Mouse (Mus musculus) heart, adult 9 months (tissue): ENCODE data around the gene Gm4779.
"Not testable (repeated sequence)": the region's sequence is repeated elsewhere in the genome, so short reads cannot be mapped to it uniquely, and the experiment has no call there.

Source experiments
- DNase-seq, 2 experiments: peaks; one replicate each; pipeline ENCODE4 v3.0.0; 2022; ENCODE audit warnings: low spot score in 2 of 2

Gene Gm4779

DNA sequence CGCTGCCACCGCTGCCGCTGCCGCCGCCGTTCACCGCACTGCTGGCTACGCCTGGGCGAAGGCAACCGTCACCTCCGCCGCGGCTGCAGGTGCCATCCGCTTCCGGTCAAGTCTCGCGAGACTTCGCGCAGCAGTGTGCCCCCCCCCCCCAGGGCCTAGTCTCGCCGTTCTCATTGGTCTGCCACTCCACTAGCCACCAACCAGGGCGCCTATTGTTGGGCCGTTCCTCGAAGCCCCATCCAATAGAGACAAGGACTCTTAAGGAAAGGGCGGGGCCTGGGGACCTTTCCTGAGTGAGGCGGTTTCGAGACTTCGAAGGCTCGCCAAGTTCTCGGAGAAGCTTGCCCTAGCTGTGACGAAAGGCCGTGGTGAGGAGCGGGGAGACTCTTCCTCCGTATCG, at the start of gene Gm4779, which contains the start of gene 8030474K03Rik:
Gm4779 (minus strand) TSS at position 82 of the 400 bp plus-strand sequence.
8030474K03Rik (plus strand) TSS at position 315 of the 400 bp plus-strand sequence.
- DNase-seq: no peak

DNA sequence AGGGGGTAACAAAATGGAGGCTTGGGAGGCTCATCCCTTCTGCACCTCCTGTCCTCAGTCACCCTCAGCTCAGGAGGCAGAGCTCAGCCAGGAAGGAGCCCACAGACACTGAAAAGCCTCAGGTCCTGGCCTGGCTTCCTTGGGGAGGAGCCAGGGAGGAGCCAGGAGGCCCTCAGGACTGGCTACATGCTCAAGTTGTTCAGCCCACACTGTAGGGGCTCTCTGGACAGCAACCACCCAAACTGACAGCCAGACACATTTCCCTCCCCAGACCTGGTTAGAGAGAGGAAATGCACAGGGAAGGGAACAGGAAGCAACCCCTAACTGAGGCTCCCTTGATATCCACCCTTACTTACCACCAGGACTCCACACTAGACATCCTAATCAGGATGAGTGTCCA, 25.8 kb upstream of the Gm4779 start:
- DNase-seq: not testable (repeated sequence)

DNA sequence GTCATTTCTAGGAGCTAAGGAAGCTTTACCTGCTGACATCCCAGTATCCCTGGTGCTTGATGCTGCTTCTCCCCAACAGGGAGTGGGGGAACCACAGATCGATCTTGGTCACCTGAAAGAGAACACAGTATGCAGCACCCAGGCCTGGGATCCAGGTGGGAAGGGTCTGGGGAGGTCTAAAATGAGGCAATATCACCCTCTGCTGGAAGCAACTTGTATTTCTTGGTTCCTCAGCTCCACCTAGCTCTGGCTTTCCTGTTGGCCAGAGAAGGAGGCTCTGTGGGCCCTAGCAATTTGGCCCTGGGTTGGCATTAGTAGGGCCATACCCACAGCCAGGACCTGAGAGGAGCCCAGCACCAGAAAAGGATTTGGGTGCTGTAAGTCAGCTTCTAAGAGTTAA, 24.9 kb upstream of the Gm4779 start:
- DNase-seq: no peak

DNA sequence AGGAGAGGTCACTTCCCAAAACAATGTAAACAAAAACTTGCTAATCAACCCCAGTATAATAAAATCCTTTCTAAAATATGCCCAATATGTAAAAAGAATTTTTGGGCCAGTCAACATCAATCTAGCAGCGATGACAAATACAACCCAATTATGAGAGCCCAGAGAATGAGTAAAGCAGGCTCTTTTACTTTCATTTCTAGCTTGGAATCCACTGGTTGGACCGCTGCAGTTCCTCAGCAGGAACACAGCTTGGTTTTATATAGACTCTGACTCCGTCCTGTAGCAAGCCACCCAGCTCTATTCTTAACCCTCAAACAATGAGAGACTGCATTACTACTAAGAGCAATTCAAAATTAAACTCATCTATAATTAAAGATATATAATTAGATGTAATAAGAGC, 17.5 kb upstream of the Gm4779 start:
- DNase-seq: no peak

DNA sequence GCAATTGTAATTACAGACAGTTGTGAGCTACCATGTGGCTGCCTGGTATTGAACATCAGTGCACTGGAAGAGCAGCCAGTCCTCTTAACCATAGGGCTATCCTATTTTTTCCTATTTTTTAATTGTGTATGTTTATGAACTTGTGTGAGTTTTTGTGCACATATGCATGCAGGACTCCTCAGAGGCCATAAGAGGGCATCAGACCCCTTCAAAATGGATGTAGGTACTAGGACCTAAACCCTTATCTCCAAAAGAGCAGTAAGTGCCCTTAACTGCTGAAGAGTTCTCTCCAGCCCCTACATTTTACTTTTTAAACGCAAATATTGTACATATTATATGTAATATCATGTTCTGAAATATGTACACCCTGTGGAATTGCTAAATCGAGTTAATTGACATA, 11.3 kb upstream of the Gm4779 start:
- DNase-seq: no peak

DNA sequence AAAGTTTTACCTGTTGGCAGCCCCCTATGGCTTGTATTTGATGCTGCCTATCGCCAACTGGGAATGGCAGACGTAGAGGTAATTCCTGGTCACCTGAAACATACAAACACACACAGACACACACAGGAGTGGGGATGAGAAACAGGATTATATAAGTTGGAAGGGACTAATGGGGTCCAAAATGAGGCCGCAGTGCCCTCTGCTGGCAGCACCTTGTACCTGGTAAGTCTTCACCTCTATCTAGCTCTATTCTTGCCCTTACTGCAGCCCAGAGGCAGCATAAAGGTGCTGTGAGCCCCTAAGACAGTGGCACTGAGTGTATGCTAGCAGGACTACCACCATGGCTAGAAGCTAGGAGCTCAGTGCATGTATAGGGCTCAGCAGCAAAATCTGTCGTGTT, 2.7 kb downstream of the Gm4779 start:
- peak in 1 of 2 experiments; percentile 36 for DNase-seq

DNA sequence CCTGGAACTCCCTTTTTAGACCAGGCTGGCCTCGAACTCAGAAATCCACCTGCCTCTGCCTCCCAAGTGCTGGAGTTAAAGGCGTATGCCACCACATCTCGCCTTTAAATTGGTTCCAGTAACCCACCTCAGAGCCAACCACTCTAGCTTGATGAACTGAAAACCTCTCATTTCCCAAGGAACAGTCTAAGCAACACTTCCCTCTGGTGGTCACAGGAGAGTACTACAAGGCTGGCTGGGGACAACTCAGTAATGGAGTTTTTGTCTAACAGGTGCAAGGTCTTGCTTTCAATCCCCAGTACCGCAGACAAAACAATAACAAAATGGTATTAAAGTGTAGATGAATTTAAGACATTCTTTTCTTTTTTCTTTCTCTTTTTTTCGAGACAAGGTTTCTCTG, 22.2 kb downstream of the Gm4779 start:
- peak in 1 of 2 experiments; percentile 32 for DNase-seq

DNA sequence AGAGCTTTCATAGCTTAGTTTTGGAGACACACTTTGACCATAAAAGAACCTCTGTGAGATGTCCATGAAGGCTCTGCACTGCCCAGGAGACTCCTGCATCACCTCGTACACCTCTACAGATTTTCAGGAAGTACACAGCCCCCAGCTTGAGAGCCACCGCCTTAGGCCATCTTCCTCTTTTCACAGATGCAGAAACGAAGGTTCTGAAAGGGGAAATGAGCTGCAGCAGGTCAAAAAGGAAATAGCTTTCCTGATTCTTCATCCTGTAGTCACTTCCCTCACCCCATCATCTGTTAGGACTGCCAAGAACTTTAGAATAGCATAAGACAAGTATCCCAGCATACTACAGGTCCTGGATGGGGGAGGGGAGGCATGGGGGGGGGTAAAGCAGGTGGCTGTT, 23.9 kb downstream of the Gm4779 start:
- DNase-seq: peak in 1 of 2 experiments; percentile 11

DNA sequence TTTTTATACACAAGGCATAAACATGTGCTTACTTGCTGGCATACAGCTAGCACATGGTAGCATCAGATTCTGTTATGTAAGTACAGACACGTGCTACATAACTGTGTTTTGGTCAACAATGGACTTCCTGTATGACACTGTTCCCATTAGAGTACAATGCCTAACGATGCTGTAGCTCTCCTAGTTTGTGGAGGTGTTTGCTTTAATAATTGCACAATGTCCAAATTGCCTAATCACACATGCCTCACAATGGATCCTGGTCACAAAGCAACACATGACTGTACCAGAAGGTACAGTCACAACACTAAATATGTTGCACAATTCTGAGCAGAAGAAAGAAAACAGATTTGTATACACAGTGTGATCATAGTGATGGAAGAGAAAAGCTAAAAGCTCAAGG, 24.7 kb downstream of the Gm4779 start:
- no peak for DNase-seq

DNA sequence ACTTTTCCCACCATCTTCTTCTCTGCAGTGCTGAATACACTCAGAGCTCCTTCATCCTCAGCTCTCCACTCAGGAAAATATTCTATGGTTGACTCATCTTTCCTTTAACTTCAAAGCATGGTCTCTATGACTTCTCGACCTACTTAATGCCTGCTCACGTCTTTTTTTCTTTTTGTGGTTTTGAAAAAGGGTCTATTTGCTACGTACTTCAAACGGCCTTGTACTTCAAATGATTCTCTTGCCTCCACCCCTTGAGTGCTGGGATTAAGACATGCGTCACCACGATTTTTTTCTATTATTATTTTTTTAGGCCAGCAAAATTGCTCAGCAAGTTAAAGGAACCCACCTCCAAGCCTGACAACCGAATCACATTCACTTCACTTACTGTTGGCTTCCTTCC, 26.9 kb downstream of the Gm4779 start:
- no peak for DNase-seq

DNA sequence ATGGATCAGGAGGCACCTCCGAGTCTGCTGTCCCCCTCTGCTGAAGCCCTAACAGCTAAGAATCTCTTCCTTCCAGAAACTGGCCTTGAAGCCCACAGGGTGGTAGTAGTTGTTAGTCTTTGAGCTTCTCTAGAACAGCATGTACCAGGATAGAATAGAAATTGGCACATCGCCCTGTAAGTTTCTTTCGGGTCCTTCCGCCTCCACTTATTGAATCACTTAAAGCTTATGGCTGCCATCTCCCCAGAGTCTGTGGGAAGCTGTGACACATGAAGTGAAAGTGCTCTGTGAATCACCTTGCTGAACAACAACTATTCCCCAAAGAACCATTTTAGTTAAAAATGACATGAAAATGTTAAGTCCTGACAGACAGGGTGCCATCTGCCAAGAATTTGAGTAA, 29.1 kb downstream of the Gm4779 start:
- no peak for DNase-seq

DNA sequence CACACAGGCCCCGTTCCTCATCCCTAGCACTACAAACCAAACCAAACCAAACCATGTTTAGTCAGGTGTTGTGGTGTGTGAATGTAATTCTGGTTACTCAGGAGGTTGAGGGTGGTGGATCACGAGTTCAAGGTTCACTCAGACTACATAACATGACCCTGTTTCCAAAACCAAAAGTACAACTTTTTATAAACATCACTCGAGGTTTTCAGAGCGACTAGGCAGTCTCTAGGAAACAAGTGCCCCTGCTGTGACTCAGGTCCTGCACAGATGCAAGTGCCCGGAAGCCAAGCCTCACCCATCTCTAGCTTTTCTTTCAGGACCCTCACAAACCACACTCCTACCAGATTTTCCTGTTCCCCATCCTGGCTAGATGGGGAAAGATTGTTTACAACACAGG, 29.6 kb downstream of the Gm4779 start:
- DNase-seq: no peak

DNA sequence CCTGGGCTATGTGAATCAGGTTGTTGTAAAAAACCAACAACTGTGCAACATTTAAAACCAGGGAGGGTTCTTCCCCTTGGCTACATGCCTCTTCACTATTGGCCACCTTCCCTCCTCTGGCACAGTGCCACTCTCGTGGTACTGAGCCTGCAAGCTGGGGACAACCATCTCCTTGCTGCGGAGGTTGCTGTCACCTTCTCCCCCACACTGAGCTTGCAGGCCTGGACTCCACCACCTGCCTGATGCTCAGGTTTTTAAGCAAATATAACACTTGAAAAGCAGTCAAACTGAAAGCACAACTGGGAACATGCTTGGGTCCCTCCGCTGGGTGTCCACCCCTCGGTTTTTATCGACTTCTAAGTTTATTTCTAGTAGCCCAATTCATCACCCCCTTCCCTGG, 39.7 kb downstream of the Gm4779 start:
- DNase-seq: no peak

DNA sequence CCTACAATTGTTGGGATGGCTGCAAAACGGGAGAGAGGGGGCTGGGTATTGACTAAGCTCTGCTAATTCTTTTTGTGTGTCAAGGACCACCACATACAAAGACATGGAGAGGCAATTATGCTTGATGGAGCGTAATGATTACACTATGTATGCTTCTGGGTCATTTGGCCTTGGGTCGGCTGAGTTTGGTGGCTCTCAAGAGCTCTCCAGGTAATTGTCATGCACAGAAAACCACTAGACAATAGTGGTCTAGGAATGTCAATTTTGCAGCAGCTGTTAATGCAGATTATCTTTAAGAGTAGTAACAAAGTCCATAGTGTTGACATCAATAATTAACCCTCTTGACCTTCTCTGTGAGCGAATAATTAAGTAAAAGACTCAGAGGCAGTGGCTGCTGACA, 44.1 kb downstream of the Gm4779 start:
- DNase-seq: no peak

DNA sequence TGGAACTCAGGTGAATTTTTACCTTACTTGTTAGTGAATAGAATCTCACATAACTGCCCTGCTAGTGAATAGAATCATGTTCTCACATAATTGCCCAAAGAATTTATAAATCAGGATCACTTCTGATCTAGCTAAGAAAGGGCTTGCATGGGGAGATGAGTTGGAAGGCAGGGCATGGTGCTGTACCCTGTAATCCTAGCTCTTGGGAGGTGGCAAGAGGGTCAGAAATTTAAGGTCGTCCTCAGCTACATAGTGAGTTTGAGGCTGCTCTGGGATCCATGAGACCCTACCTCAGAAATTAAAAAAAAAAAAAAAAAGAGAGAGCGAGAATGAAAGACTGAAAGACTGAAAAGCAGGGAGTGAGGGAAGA, 53.2 kb downstream of the Gm4779 start:
- no peak for DNase-seq

DNA sequence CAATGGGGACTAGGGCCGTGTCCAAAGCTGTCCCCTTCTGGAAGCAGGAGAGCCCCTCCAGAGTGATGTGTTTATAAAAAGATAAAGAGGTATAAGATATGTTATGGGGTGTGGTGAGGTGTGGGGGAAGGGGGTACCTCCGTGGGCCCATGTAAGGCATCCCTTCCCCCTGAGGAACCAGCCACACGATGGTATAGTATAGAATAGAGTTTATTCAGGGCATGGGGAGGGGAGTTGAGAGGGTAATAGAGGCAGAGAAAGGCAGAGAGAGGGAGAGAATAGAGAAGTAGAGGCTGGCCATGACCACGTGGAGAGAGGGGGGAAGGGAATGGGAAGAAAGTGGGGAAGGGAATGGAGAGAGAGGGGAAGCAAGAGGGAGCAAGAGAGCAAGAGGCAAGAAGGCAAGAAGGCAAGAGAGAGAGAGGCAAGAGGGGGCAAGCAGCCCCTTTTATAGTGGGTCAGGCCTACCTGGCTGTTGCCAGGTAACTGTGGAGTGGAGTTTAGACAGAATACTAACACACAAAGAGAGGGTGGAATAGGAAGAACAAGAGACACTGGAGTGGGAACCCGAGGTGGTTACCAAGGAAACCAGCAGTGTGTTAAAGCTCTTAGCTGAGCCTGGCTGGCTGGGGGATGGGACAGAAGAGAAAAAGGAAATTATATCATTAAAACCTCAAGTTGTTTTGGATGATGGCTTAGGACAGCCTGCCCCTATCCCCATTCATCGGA, 53.7 kb downstream of the Gm4779 start:
- no peak for DNase-seq
